Mouse (Mus musculus): ENCODE measurements around the gene Sec24a. TPM values are rescaled to one million over a fixed set of nuclear protein-coding genes. Genes with fewer than 3 reads are reported as not detected.

The Sec24a gene
- 3.5 TPM for polyA plus RNA-seq (2014; fragmentation: Illumina TruSeq; extraction: RNeasy Lipid Tissue Mini Kit (QIAGEN cat#74804); ENCODE audit: insufficient read depth, low read depth, low replicate concordance)

DNA sequence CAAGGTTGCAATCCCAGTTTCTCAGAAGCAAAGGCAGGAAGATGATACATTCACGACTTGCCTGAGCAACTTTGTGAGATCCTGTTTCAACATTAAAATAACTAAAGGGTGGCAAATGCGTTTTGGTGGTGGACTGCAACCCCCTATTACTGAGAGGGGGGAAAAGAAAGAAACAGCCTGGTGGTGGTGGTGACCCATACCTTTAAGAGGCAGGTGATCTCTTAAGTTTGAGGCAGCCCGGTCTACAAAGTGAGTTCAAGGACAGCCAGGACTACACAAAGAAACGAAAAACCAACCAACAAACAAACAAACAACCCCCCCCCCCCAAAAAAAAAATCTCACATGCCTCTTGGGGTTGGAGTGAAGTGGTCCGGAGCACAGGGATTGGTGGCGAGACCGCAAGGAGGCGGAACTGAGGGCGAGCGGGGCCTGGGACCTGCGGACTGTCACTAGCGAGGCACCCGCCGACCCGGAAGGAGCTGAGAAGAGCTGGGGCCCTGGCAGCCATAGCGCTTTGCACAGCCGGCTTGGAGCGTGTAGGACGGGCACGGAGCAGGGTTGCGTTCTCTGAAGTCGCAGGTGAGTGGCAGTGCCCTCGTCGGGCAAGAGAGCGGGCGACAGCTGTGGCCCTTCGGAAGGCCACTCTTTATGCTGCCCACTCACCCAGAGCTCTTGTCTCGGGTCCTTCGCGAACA, at the start of gene Sec24a, which contains the start of gene Sar1b:
TSS of gene Sec24a (minus strand) at position 422 of the 695 bp plus-strand sequence.
TSS of gene Sar1b (plus strand) at position 475 of the 695 bp plus-strand sequence.

GRCm38 (mm10) chr11:51688330-51689328, 74.8 kb downstream of the Sec24a start, which contains the start of gene 0610009B22Rik:
Gene 0610009B22Rik, minus strand, starts transcription at chr11:51688874.

DNA sequence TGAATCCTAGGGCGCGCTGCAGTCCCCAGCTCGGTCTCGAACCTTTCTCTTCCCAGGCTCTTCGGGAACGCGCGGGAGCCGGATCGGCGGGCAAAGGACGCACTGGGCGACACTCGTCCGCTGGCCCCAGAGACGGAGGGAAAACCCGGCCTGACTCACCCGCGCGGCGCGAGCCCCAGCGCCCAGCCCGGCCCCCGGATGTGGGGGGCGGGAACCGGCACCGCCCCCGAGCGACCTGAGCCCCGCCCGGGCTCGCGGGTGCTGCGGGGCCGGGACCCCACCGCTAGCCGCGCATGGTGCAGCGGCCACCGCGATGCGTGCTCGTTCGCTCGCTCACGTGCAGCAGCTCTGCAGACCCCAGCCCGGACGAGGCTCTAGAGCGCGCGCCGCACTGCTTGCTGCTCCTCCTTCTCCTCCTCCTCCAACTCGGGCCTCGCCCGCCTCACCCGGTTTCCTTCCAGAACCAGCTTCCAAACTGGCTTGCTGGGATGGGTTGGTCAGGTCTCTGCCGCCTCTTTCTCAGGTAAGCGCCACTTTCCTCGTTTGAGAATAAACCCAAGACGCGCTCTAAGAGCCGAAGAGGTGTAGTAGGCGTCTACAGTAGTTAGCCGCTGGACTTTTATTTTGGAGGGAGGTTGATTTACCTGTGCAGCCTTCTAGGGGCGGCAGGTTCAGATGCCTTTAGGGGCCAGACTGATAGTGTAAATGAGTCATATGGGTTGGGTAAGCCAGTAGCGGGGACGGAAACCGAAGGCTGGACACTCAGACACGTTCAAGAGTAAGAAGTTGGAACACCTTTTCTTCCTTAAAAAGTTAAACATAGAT, 112.5 kb downstream of the Sec24a start, which contains the start of the genes N4bp3 and D930048N14Rik:
TSS of gene N4bp3 (minus strand) at position 152 of the 825 bp plus-strand sequence.
TSS of gene D930048N14Rik (plus strand) at position 264 of the 825 bp plus-strand sequence.

Other genes with a start within 250 kb of the Sec24a start
- 6.1 TPM for gene Phykpl, start 178.9 kb downstream of the Sec24a start, polyA plus RNA-seq (2014; fragmentation: Illumina TruSeq; extraction: RNeasy Lipid Tissue Mini Kit (QIAGEN cat#74804); ENCODE audit: insufficient read depth, low read depth, low replicate concordance)
- 131 TPM for gene Hnrnpab, start 156.8 kb downstream of the Sec24a start, polyA plus RNA-seq (2014; fragmentation: Illumina TruSeq; extraction: RNeasy Lipid Tissue Mini Kit (QIAGEN cat#74804); ENCODE audit: insufficient read depth, low read depth, low replicate concordance)
- gene Nhp2, start 143.9 kb downstream of the Sec24a start, polyA plus RNA-seq (2014; fragmentation: Illumina TruSeq; extraction: RNeasy Lipid Tissue Mini Kit (QIAGEN cat#74804); ENCODE audit: insufficient read depth, low read depth, low replicate concordance), result 50.3 TPM
- 18.5 TPM for gene Rmnd5b, start 127.7 kb downstream of the Sec24a start, polyA plus RNA-seq (2014; fragmentation: Illumina TruSeq; extraction: RNeasy Lipid Tissue Mini Kit (QIAGEN cat#74804); ENCODE audit: insufficient read depth, low read depth, low replicate concordance)
- 21.9 TPM for gene N4bp3, start 112.8 kb downstream of the Sec24a start, polyA plus RNA-seq (2014; fragmentation: Illumina TruSeq; extraction: RNeasy Lipid Tissue Mini Kit (QIAGEN cat#74804); ENCODE audit: insufficient read depth, low read depth, low replicate concordance)
- gene D930048N14Rik, start 112.7 kb downstream of the Sec24a start, polyA plus RNA-seq (2014; fragmentation: Illumina TruSeq; extraction: RNeasy Lipid Tissue Mini Kit (QIAGEN cat#74804); ENCODE audit: insufficient read depth, low read depth, low replicate concordance), result 2.3 TPM
- 26.3 TPM for gene 0610009B22Rik, start 74.8 kb downstream of the Sec24a start, polyA plus RNA-seq (2014; fragmentation: Illumina TruSeq; extraction: RNeasy Lipid Tissue Mini Kit (QIAGEN cat#74804); ENCODE audit: insufficient read depth, low read depth, low replicate concordance)
- 89.7 TPM for gene Sar1b, start 53 bp upstream of the Sec24a start, polyA plus RNA-seq (2014; fragmentation: Illumina TruSeq; extraction: RNeasy Lipid Tissue Mini Kit (QIAGEN cat#74804); ENCODE audit: insufficient read depth, low read depth, low replicate concordance)
- 10.7 TPM for gene Jade2, start 94.0 kb upstream of the Sec24a start, polyA plus RNA-seq (2014; fragmentation: Illumina TruSeq; extraction: RNeasy Lipid Tissue Mini Kit (QIAGEN cat#74804); ENCODE audit: insufficient read depth, low read depth, low replicate concordance)
- gene Cdkn2aipnl, start 204.0 kb upstream of the Sec24a start, polyA plus RNA-seq (2014; fragmentation: Illumina TruSeq; extraction: RNeasy Lipid Tissue Mini Kit (QIAGEN cat#74804); ENCODE audit: insufficient read depth, low read depth, low replicate concordance), result 32.4 TPM
- 157 TPM for gene Ube2b, start 237.1 kb upstream of the Sec24a start, polyA plus RNA-seq (2014; fragmentation: Illumina TruSeq; extraction: RNeasy Lipid Tissue Mini Kit (QIAGEN cat#74804); ENCODE audit: insufficient read depth, low read depth, low replicate concordance)
- gene Cdkl3, start 240.6 kb upstream of the Sec24a start, polyA plus RNA-seq (2014; fragmentation: Illumina TruSeq; extraction: RNeasy Lipid Tissue Mini Kit (QIAGEN cat#74804); ENCODE audit: insufficient read depth, low read depth, low replicate concordance), result 2.6 TPM